Mouse (Mus musculus): ENCODE measurements around the gene Insr. TPM values are rescaled to one million over a fixed set of nuclear protein-coding genes. Genes with fewer than 3 reads are reported as not detected.
"Not testable (repeated sequence)": the region's sequence is repeated elsewhere in the genome, so short reads cannot be mapped to it uniquely, and the experiment has no call there.

The Insr gene
- total RNA-seq (2021) = 10 to 100 TPM; 51.6 to 53.9 TPM
- long read RNA-seq, experiment 1, partial matches to known transcripts = 0 of 2 reads
- long read RNA-seq, experiment 1, other reads (novel, unspliced or antisense) = 2 of 2 reads
- long read RNA-seq, experiment 2, partial matches to known transcripts = 0 of 1 reads
- long read RNA-seq, experiment 2, other reads (novel, unspliced or antisense) = 1 of 1 reads

GRCm38 (mm10) chr8:3278934-3279720 lies at the start of gene Insr:
Gene Insr (minus strand): TSS chr8:3279617.
- H3K27ac ChIP-seq = peak within 1 kb of the TSS; percentile 96
- peak within 1 kb of the TSS; percentile 77 for H3K4me3 ChIP-seq
- no peak for TF ChIP-seq CTCF (conservative IDR thresholded peaks at IDR 0.05)
- peak; percentile 91 to 95 for DNase-seq (ENCODE audit: low spot score in 2 of 2)

- no peak for DNase-seq (ENCODE audit: low spot score in 2 of 2)
- H3K4me3 ChIP-seq = no peak overlapping the region
- H3K27ac ChIP-seq = no peak overlapping the region
- no peak for TF ChIP-seq CTCF (conservative IDR thresholded peaks at IDR 0.05)
Measured at GRCm38 (mm10) chr8:3327538-3328245, 48.3 kb upstream of the Insr start.

- DNase-seq (ENCODE audit: low spot score in 2 of 2) = no peak
- Histone ChIP-seq H3K4me3 (no peak overlapping the region), H3K27ac (no peak overlapping the region)
- TF ChIP-seq CTCF (conservative IDR thresholded peaks at IDR 0.05) = no peak
Measured at GRCm38 (mm10) chr8:3327056-3327455, 47.6 kb upstream of the Insr start.

- no peak for TF ChIP-seq CTCF (conservative IDR thresholded peaks at IDR 0.05)
- Histone ChIP-seq H3K4me3 (no peak overlapping the region), H3K27ac (no peak overlapping the region)
- no peak for DNase-seq (ENCODE audit: low spot score in 2 of 2)
Measured at GRCm38 (mm10) chr8:3324253-3324652, 44.8 kb upstream of the Insr start.

- not testable (repeated sequence) for H3K4me3 ChIP-seq; DNase-seq (ENCODE audit: low spot score in 2 of 2); H3K27ac ChIP-seq
Measured at GRCm38 (mm10) chr8:3319267-3319666, 39.9 kb upstream of the Insr start.

GRCm38 (mm10) chr8:3316585-3316984 lies 37.2 kb upstream of the Insr start:
- no peak for DNase-seq (ENCODE audit: low spot score in 2 of 2)
- Histone ChIP-seq H3K4me3 (no peak overlapping the region), H3K27ac (no peak overlapping the region)
- TF ChIP-seq CTCF (conservative IDR thresholded peaks at IDR 0.05) = no peak

GRCm38 (mm10) chr8:3314345-3314744 lies 34.9 kb upstream of the Insr start:
- DNase-seq (ENCODE audit: low spot score in 2 of 2) = no peak
- Histone ChIP-seq H3K4me3 (no peak overlapping the region), H3K27ac (no peak overlapping the region)
- no peak for TF ChIP-seq CTCF (conservative IDR thresholded peaks at IDR 0.05)

GRCm38 (mm10) chr8:3313843-3314242 lies 34.4 kb upstream of the Insr start:
- no peak for TF ChIP-seq CTCF (conservative IDR thresholded peaks at IDR 0.05)
- Histone ChIP-seq H3K4me3 (no peak overlapping the region), H3K27ac (no peak overlapping the region)
- DNase-seq (ENCODE audit: low spot score in 2 of 2) = no peak

GRCm38 (mm10) chr8:3313417-3313816 lies 34.0 kb upstream of the Insr start:
- not testable (repeated sequence) for H3K4me3 ChIP-seq; H3K27ac ChIP-seq; DNase-seq (ENCODE audit: low spot score in 2 of 2)

GRCm38 (mm10) chr8:3311482-3311881 lies 32.1 kb upstream of the Insr start:
- DNase-seq (ENCODE audit: low spot score in 2 of 2) = no peak
- Histone ChIP-seq H3K4me3 (no peak overlapping the region), H3K27ac (no peak overlapping the region)
- no peak for TF ChIP-seq CTCF (conservative IDR thresholded peaks at IDR 0.05)

- H3K27ac ChIP-seq = no peak overlapping the region
- TF ChIP-seq CTCF (conservative IDR thresholded peaks at IDR 0.05) = no peak
- H3K4me3 ChIP-seq = no peak overlapping the region
- DNase-seq (ENCODE audit: low spot score in 2 of 2) = no peak
Measured at GRCm38 (mm10) chr8:3309636-3310035, 30.2 kb upstream of the Insr start.

- not testable (repeated sequence) for H3K4me3 ChIP-seq; H3K27ac ChIP-seq; DNase-seq (ENCODE audit: low spot score in 2 of 2)
Measured at GRCm38 (mm10) chr8:3308205-3308800, 28.9 kb upstream of the Insr start.

GRCm38 (mm10) chr8:3302131-3302530 lies 22.7 kb upstream of the Insr start:
- no peak for DNase-seq (ENCODE audit: low spot score in 2 of 2)
- TF ChIP-seq CTCF (conservative IDR thresholded peaks at IDR 0.05) = no peak
- no peak overlapping the region for H3K27ac ChIP-seq
- no peak overlapping the region for H3K4me3 ChIP-seq

All from layer of hippocampus, adult 2 months (tissue).